Comparison of ENCODE assay signal across 8 mouse cellular contexts in the genomic region with DNA sequence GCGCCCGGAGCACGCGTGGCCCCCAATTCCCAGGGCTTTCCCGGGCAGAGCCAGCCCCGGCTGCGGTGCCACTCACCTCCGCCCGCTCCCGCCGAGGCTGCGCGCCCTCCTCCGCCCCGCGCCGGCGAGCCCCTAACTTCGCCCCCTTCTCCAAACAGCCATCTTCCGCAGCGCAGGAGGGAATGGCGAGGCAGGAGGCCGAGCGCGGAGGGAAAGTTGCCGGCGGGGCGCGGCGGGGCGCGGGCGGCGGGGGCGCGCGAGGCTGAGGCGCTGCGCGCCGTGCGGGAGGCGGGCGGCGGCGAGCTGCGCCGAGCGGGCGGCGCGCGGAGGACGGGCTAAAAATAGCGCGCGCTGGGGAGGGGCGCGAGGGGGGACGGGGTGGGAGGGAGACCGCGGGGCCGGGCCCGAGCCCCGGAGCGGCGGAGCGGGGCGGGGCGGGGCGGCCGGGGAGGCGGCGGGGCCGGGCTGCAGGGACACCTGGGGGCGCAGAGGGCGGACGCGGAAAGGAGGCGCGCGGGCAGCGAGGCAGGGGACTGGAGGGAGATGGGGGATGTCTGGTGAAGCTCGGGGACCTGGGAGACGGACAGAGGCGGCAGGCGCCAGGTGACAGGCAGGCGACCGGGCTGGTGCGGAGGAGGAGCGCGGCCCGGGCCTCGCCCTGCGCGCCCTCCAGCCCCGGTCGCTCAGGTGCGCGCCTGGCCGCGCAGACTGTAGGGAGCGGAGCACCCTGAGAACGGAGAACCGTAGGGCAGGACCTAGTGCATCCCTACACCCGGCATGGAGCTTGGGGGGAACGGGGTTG. TPM values are rescaled to one million over a fixed set of nuclear protein-coding genes. Genes with fewer than 3 reads are reported as not detected.
DNase-seq lines count a peak whose midpoint lies in the region; ATAC-seq and TF ChIP-seq lines count a peak whose summit lies in the region.

No protein-coding gene starts in this region.

- peak overlapping the region; percentile 75 for H3K9ac ChIP-seq in ES-Bruce4 (ENCODE audit: low read depth, poor library complexity, severe bottlenecking)
- H3K9ac ChIP-seq in midbrain, embryonic 12.5 days (replicated peaks) = peak overlapping the region; percentile 64
- peak overlapping the region; percentile 45 for H3K9ac ChIP-seq in stomach, postnatal 0 days (ENCODE audit: low read length)

- H3K36me3 ChIP-seq in ES-Bruce4 (ENCODE audit: control insufficient read depth, insufficient read depth, low read length, poor library complexity, severe bottlenecking) = no peaks in the 10 kb centered on the region
- no peaks in the 10 kb centered on the region for H3K36me3 ChIP-seq in embryonic facial prominence, embryonic 10.5 days (replicated peaks)
- H3K36me3 ChIP-seq in midbrain, embryonic 12.5 days = no peaks in the 10 kb centered on the region
- H3K36me3 ChIP-seq in stomach, postnatal 0 days (ENCODE audit: control insufficient read depth, insufficient read depth, low read length) = no peaks in the 10 kb centered on the region

- no peaks in the 10 kb centered on the region for H3K4me1 ChIP-seq in ES-Bruce4 (ENCODE audit: control insufficient read depth, insufficient read depth, low read length)
- peaks cover 11% of the 10 kb centered on the region; the same call in 1 of the 2 replicates for H3K4me1 ChIP-seq in embryonic facial prominence, embryonic 10.5 days
- H3K4me1 ChIP-seq in midbrain, embryonic 12.5 days = peaks cover 5% of the 10 kb centered on the region; the same call in 1 of the 2 replicates
- H3K4me1 ChIP-seq in stomach, postnatal 0 days (replicated peaks; ENCODE audit: control insufficient read depth, insufficient read depth) = no peaks in the 10 kb centered on the region

- DNase-seq in B cell, adult 2 months = peak; percentile 32 to 34
- peak; percentile 69 for DNase-seq in embryonic facial prominence, embryonic 10.5 days (ENCODE audit: low spot score)
- DNase-seq in heart, postnatal 10 days = peak; percentile 18 to 21
- peak; percentile 6 to 49 for DNase-seq in left cerebral cortex, postnatal 10 days (ENCODE audit: extremely low spot score in 1 of 2, low spot score in 2 of 2)
- DNase-seq in stomach, postnatal 0 days (ENCODE audit: low spot score) = peak; percentile 46
- DNase-seq in urinary bladder, postnatal 14 days (ENCODE audit: low spot score) = no peak

- no peak for TF ChIP-seq EP300 in ES-Bruce4 (IDR thresholded peaks at IDR 0.05; ENCODE audit: insufficient read depth, low read depth, low read length)
- TF ChIP-seq EP300 in stomach, postnatal 0 days (optimal IDR thresholded peaks at IDR 0.05) = no peak

- no peaks in the 10 kb centered on the region for H3K27me3 ChIP-seq in ES-Bruce4 (ENCODE audit: control insufficient read depth, insufficient read depth, low read length, poor library complexity, severe bottlenecking)
- peaks cover 42% of the 10 kb centered on the region for H3K27me3 ChIP-seq in embryonic facial prominence, embryonic 10.5 days (replicated peaks; ENCODE audit: low read depth, poor library complexity, severe bottlenecking)
- peaks cover 21% of the 10 kb centered on the region for H3K27me3 ChIP-seq in midbrain, embryonic 12.5 days
- H3K27me3 ChIP-seq in stomach, postnatal 0 days (ENCODE audit: control insufficient read depth, insufficient read depth, low read length) = peaks cover 3% of the 10 kb centered on the region; the same call in 1 of the 2 replicates

- ATAC-seq in midbrain, embryonic 12.5 days (ENCODE audit: low FRiP score, low read depth) = peak; percentile 93
- peak; percentile 81 for ATAC-seq in stomach, postnatal 0 days (ENCODE audit: low FRiP score, low TSS enrichment)

- 1% methylated on average over 106 of the region's 107 CpGs for WGBS in embryonic facial prominence, embryonic 10.5 days
- WGBS in midbrain, embryonic 12.5 days = under 1% methylated on average over 69 of the region's 107 CpGs
- under 1% methylated on average over 43 of the region's 107 CpGs for WGBS in stomach, postnatal 0 days

- H3K27ac ChIP-seq in ES-Bruce4 (ENCODE audit: insufficient read depth, low read length) = no peak overlapping the region
- peak overlapping the region; percentile 74 for H3K27ac ChIP-seq in embryonic facial prominence, embryonic 10.5 days (replicated peaks)
- H3K27ac ChIP-seq in midbrain, embryonic 12.5 days (replicated peaks) = 0 out of 2 replicates have a peak overlapping the region, but pooled peaks have one; percentile 6
- no peak overlapping the region for H3K27ac ChIP-seq in stomach, postnatal 0 days (replicated peaks)

- no peak for TF ChIP-seq POLR2A in ES-Bruce4 (IDR thresholded peaks at IDR 0.05; ENCODE audit: insufficient read depth, low read length)

- H3K4me2 ChIP-seq in midbrain, embryonic 12.5 days (replicated peaks) = peak overlapping the region; percentile 92
- H3K4me2 ChIP-seq in stomach, postnatal 0 days (replicated peaks; ENCODE audit: low read depth) = peak overlapping the region; percentile 93

- TF ChIP-seq CTCF in ES-Bruce4 (IDR thresholded peaks at IDR 0.05; ENCODE audit: low read depth, low read length) = no peak
- TF ChIP-seq CTCF in stomach, postnatal 0 days (IDR thresholded peaks at IDR 0.05; ENCODE audit: low read depth) = no peak

- intact Hi-C loops in heart, postnatal 10 days (cut with DNase I) = loop anchor here (5.0 kb wide), 2 partner anchors 80 to 130 kb away; no protein-coding TSS in a partner anchor
- intact Hi-C loops in left cerebral cortex, postnatal 10 days (cut with DNase I) = loop anchor here (5.0 to 10.0 kb wide), 3 partner anchors 85 to 242 kb away; no protein-coding TSS in a partner anchor

- H3K9me3 ChIP-seq in ES-Bruce4 (replicated peaks; ENCODE audit: control insufficient read depth, insufficient read depth, low read length, poor library complexity, severe bottlenecking) = no peaks in the 10 kb centered on the region
- no peaks in the 10 kb centered on the region for H3K9me3 ChIP-seq in embryonic facial prominence, embryonic 10.5 days
- no peaks in the 10 kb centered on the region for H3K9me3 ChIP-seq in midbrain, embryonic 12.5 days
- H3K9me3 ChIP-seq in stomach, postnatal 0 days (ENCODE audit: control insufficient read depth, low read length) = no peaks in the 10 kb centered on the region

- peak overlapping the region; percentile 86 for H3K4me3 ChIP-seq in ES-Bruce4 (ENCODE audit: low read depth, low read length)
- H3K4me3 ChIP-seq in embryonic facial prominence, embryonic 10.5 days = peak overlapping the region; percentile 87
- H3K4me3 ChIP-seq in midbrain, embryonic 12.5 days = peak overlapping the region; percentile 76
- peak overlapping the region; percentile 59 for H3K4me3 ChIP-seq in stomach, postnatal 0 days (ENCODE audit: low read depth, low read length)

RNA-seq across cellular contexts. Expression of a gene that starts 10.0 kb away (rescaled TPM):
- polyA plus RNA-seq in ES-Bruce4 (2011; ENCODE audit: insufficient read depth, insufficient read length, low read depth, missing spikeins) = 1.3 and 1.6 TPM in 2 replicates
- 3.5 and 3.6 TPM in 2 replicates for polyA plus RNA-seq in embryonic facial prominence, embryonic 10.5 days (2016; fragmentation: Nextera tagmentation; extraction: Ambion mirVana)
- total RNA-seq in heart, postnatal 10 days (2021) = 10 to 100 TPM; 11.8 to 25.2 TPM
- total RNA-seq in left cerebral cortex, postnatal 10 days (2021) = 10 to 100 TPM; 55.6 to 66.8 TPM
- 13.1 and 14.4 TPM in 2 replicates for polyA plus RNA-seq in midbrain, embryonic 12.5 days (2016; fragmentation: Nextera tagmentation; extraction: Ambion mirVana)
- polyA plus RNA-seq in stomach, postnatal 0 days (2015; fragmentation: Nextera tagmentation; extraction: Ambion mirVana) = 1.5 and 1.7 TPM in 2 replicates

Comparison
In these comparisons a context has a peak if more than half of its experiments do, and no peak if none do; other contexts are left out.
1. H3K27ac ChIP-seq: peak in embryonic facial prominence, embryonic 10.5 days (single experiment) and midbrain, embryonic 12.5 days (single experiment); none in ES-Bruce4 (single experiment) and stomach, postnatal 0 days (single experiment).
2. Peak in every context shown above with its lines, with median percentiles within 50 percentile points of each other: H3K4me3 ChIP-seq and H3K9ac ChIP-seq.